Mouse (Mus musculus) heart, embryonic 11.5 days (tissue): ENCODE measurements around the gene Plcb1. TPM values are rescaled to one million over a fixed set of nuclear protein-coding genes. Genes with fewer than 3 reads are reported as not detected.

Source experiments
- ATAC-seq: fragments of 200-750 bp; cut with Nextera tagmentation; replicated peaks from 2 replicates; pipeline ENCODE4 v1.8.0; 2017; ENCODE audit warnings: moderate library complexity; ENCODE audit not compliant: insufficient number of reproducible peaks, low FRiP score, low TSS enrichment
- H3K27ac ChIP-seq: fragments of 300-500 bp; sonication (generic); 2 replicates; pipeline ENCODE4 v1.5.1; 2014; ENCODE audit warnings: mild to moderate bottlenecking, low read depth, low read length
- H3K27me3 ChIP-seq: fragments of 300-500 bp; sonication (generic); 2 replicates; pipeline ENCODE4 v1.6.1; 2014; ENCODE audit warnings: mild to moderate bottlenecking, low read length, mixed read lengths; ENCODE audit not compliant: control insufficient read depth, insufficient read depth
- H3K36me3 ChIP-seq: fragments of 300-500 bp; sonication (generic); 2 replicates; pipeline ENCODE4 v1.6.1; 2014; ENCODE audit warnings: mild to moderate bottlenecking, low read length, moderate library complexity, mixed read lengths; ENCODE audit not compliant: control insufficient read depth, insufficient read depth
- H3K4me1 ChIP-seq: fragments of 300-500 bp; sonication (generic); 2 replicates; pipeline ENCODE4 v1.6.1; 2014; ENCODE audit warnings: low read length; ENCODE audit not compliant: control insufficient read depth, insufficient read depth
- H3K4me2 ChIP-seq: fragments of 300-500 bp; sonication (generic); 2 replicates; pipeline ENCODE4 v1.6.1; 2014; ENCODE audit warnings: mild to moderate bottlenecking, moderate library complexity
- H3K4me3 ChIP-seq: fragments of 300-500 bp; sonication (generic); 2 replicates; pipeline ENCODE4 v1.5.1; 2014; ENCODE audit warnings: low read depth, low read length
- H3K9ac ChIP-seq: fragments of 300-500 bp; sonication (generic); 2 replicates; pipeline ENCODE4 v1.6.1; 2014; ENCODE audit warnings: mild to moderate bottlenecking, low read depth, low read length, moderate library complexity
- H3K9me3 ChIP-seq: fragments of 300-500 bp; sonication (generic); replicated peaks from 2 replicates; pipeline ENCODE4 v1.6.1; 2016; ENCODE audit warnings: low read length; ENCODE audit not compliant: control insufficient read depth
- WGBS: fragments of 180-500 bp; shearing (Covaris S2); extraction: QIAGEN DNeasy Blood & Tissue Kit; methylation state at CpG from one replicate; pipeline ENCODE4 v1.1.7; 2014; ENCODE audit not compliant: insufficient replicate concordance; 5-methylcytosine and 5-hydroxymethylcytosine counted together
- polyA plus RNA-seq: library from polyadenylated mRNA; unstranded; fragments of >200 nt; fragmentation: Nextera tagmentation; extraction: Ambion mirVana; gene quantifications from 2 replicates; pipeline ENCODE4 v1.2.1, GENCODE M21; 2014

Plcb1 gene
- polyA plus RNA-seq, 1 experiment from 2014 or later, result 7.2 TPM

DNA sequence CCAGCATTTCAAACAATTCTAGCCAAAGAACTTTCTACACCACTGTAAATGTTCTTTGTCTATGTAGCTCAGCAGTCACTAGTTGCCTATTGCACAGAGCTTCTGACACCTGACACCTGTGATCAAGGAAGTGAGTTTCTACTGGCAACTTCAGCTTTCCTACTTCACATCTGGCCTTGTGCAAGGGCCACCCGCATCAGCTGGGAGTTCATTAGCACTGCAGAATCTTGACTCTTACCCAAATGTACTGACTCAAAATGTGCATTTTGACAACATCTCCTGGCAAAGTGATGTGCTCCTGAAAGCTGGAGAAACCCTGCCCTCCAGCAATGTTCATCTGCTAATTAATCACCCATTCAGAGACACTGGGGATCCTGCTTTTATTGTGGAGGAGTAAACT lies 232.4 kb downstream of the Plcb1 start:
- Histone ChIP-seq H3K27ac (no peak overlapping the region), H3K4me3 (no peak overlapping the region), H3K27me3 (no peaks in the 10 kb centered on the region), H3K9ac (no peak overlapping the region), H3K4me1 (no peaks in the 10 kb centered on the region), H3K36me3 (no peaks in the 10 kb centered on the region), H3K9me3 (no peaks in the 10 kb centered on the region), H3K4me2 (no peak overlapping the region)
- no peak for ATAC-seq
- WGBS, result 75% methylated on average over 1 of the region's 1 CpGs

DNA sequence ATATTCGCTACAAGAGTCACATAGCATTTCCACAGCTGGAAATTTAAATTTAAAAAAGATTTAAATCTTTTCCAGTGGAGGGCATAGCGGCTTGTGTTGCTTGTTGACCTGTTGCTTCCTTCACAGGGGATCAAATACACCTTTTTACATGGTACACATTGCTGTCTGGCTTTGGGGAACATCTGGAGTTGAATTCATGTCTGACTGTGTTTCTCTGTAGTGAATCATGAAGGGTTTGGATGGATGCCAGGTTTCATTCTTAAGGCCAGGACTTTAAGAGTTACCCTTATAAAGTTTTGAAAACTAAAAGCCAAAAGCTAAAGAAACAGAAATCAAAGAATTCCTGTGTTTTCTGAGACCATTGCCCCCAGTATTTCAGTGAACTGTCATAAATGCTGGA lies 232.8 kb downstream of the Plcb1 start:
- ATAC-seq, result no peak
- Histone ChIP-seq H3K4me3 (no peak overlapping the region), H3K4me2 (no peak overlapping the region), H3K9me3 (no peaks in the 10 kb centered on the region), H3K27ac (no peak overlapping the region), H3K36me3 (no peaks in the 10 kb centered on the region), H3K9ac (no peak overlapping the region), H3K27me3 (no peaks in the 10 kb centered on the region), H3K4me1 (no peaks in the 10 kb centered on the region)
- 79% methylated on average over 2 of the region's 2 CpGs for WGBS

DNA sequence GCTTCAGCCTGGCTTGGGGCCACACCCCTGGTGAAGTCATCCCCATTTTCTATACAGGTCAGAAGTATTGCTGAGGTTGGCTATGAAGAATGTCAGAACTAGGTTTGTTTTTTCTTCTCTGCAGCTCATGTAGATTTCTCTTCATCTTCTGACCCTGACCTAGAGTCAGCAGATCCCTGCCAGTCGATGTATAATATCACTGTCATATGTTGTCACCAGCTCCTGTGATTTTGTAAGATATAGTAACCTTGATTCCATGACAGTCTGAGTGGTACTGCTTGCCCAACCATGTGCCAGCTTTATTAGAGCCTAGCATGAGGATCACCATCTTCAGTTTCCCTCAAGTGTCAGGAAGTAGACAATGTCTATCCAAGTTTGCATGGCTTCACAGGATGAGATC lies 233.7 kb downstream of the Plcb1 start:
- Histone ChIP-seq H3K4me3 (no peak overlapping the region), H3K27me3 (no peaks in the 10 kb centered on the region), H3K9ac (no peak overlapping the region), H3K4me2 (no peak overlapping the region), H3K36me3 (no peaks in the 10 kb centered on the region), H3K4me1 (no peaks in the 10 kb centered on the region), H3K9me3 (no peaks in the 10 kb centered on the region), H3K27ac (no peak overlapping the region)
- 69% methylated on average over 1 of the region's 1 CpGs for WGBS
- no peak for ATAC-seq

DNA sequence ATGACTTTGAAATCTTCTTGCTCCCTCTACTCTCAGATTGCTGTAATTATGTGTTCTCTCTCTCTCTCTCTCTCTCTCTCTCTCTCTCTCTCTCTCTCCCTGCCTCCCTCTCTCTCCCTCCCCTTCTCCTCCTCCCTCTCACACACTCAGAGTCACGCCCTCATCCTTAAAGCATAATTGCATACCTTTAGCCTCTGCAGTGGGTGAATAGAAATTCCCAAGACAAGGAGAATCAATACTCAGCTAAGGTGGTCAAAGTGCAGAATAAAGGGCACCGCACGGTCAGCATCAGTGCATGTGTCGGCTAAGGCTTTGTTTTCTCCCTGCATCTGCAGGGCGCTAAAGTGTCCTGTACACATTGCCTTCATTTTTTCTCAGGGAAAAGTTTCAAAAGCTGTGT lies 243.4 kb downstream of the Plcb1 start:
- Histone ChIP-seq H3K27me3 (no peaks in the 10 kb centered on the region), H3K9me3 (no peaks in the 10 kb centered on the region), H3K9ac (no peak overlapping the region), H3K4me2 (no peak overlapping the region), H3K4me1 (no peaks in the 10 kb centered on the region), H3K4me3 (no peak overlapping the region), H3K36me3 (no peaks in the 10 kb centered on the region), H3K27ac (no peak overlapping the region)
- WGBS, result 68% methylated on average over 5 of the region's 5 CpGs
- ATAC-seq, result no peak

DNA sequence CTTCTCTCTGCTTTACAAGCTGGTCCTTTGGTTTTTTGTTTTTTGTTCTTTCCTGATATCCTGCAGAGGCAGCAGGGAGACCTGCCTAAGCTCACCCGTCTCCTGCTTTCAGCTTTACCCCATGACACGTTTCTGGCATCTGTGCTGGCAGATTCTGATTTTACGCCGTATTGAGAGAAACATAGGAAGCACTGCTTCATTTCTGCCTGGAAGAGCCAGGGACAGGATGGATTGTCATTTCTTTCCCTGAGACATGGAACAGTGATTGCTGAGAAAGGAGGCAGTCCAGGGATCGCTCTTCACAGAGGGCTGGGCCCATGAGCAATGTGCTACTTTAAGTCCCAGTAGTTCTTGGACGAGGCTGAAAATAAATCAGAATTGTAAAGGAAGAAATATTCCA lies 243.8 kb downstream of the Plcb1 start:
- ATAC-seq, result no peak
- 40% methylated on average over 6 of the region's 6 CpGs for WGBS

DNA sequence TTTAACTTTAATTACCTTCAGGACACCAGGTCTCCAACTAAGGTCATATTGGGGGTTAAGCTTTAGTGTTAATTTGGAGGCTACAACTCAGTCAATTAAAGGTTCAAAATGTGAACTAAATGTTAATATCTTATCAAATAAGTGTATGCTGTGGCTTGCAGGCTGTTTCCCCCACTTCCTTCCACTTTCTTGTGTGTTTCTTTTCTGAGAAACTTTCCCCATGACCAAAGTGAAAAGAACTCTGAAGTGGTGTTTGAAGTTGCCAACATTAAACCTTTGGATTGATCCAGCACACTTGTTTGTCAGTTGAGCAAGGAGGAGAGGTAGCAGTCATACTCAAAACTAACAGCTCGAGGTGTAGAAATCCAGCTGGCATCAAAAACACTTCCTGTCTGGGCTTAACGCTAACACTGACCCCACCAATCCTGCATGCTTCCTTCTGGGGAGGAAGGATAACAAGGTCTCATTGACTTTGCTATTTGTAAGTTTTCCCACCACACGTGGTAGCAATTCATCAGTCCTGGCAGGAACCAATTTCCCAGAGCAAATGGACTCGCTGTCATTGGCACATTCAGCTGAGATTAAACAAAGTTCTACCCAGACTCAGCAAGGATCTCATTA lies 249.9 kb downstream of the Plcb1 start:
- no peaks in the 10 kb centered on the region for H3K36me3 ChIP-seq
- no peak overlapping the region for H3K9ac ChIP-seq
- H3K9me3 ChIP-seq, result no peaks in the 10 kb centered on the region
- 17% methylated on average over 4 of the region's 4 CpGs for WGBS
- no peak overlapping the region for H3K4me2 ChIP-seq
- no peak overlapping the region for H3K4me3 ChIP-seq
- H3K27ac ChIP-seq, result no peak overlapping the region
- no peak for ATAC-seq
- no peaks in the 10 kb centered on the region for H3K27me3 ChIP-seq
- H3K4me1 ChIP-seq, result peaks cover 5% of the 10 kb centered on the region; the same call in 1 of the 2 replicates

More for the DNA sequence above, 243.8 kb downstream of the Plcb1 start:
- no peak overlapping the region for H3K9ac ChIP-seq
- H3K9me3 ChIP-seq, result no peaks in the 10 kb centered on the region
- H3K4me2 ChIP-seq, result no peak overlapping the region
- no peaks in the 10 kb centered on the region for H3K36me3 ChIP-seq
- no peaks in the 10 kb centered on the region for H3K27me3 ChIP-seq
- no peaks in the 10 kb centered on the region for H3K4me1 ChIP-seq
- H3K4me3 ChIP-seq, result no peak overlapping the region
- H3K27ac ChIP-seq, result no peak overlapping the region

DNA sequence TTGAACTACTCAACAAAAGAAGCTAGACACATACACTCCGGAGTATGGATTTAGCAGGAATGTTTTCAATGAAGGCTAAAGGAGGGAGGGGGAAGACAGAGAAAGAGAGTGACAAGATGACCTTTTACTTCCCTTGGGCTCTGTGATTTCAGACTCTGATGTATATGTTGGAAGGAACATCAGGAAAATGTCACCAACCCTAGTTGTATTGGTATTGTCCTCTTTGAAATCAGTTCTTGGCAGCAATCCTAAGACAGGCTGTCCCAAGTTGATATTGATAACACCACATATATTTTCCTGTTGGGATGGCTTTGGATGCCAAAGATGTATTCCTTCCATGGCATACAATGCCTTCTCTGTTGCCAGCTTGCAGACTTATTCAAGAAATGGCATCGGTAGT lies 262.9 kb downstream of the Plcb1 start:
- Histone ChIP-seq H3K4me2 (no peak overlapping the region), H3K36me3 (no peaks in the 10 kb centered on the region), H3K9me3 (no peaks in the 10 kb centered on the region), H3K9ac (no peak overlapping the region), H3K27ac (no peak overlapping the region), H3K4me3 (no peak overlapping the region), H3K27me3 (no peaks in the 10 kb centered on the region), H3K4me1 (no peaks in the 10 kb centered on the region)
- peak; percentile 59; the same call in 1 of the 2 replicates for ATAC-seq
- WGBS, result 64% methylated on average over 2 of the region's 2 CpGs

DNA sequence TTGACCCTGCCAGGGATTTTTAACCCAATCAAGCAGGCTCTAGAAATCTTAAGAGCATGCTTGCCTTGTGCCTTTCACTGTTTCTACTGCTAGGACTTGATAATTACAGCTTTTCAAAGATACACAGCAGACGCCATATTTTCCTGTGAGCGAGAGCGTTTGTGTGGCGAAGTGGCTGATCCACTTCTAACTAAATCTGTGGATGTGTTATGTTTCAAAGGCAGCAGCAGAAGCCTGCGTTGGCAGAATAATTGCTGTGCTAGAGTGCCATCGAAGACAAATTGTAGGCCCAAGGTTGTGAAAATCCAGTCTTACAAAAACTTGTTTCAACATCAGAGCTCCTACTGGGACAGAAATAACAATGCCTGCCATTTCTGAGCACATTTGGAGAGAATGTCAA lies 263.4 kb downstream of the Plcb1 start:
- no peaks in the 10 kb centered on the region for H3K36me3 ChIP-seq
- ATAC-seq, result no peak
- no peak overlapping the region for H3K4me3 ChIP-seq
- H3K27ac ChIP-seq, result no peak overlapping the region
- no peaks in the 10 kb centered on the region for H3K27me3 ChIP-seq
- 68% methylated on average over 6 of the region's 6 CpGs for WGBS
- H3K9me3 ChIP-seq, result no peaks in the 10 kb centered on the region
- H3K4me2 ChIP-seq, result no peak overlapping the region
- no peak overlapping the region for H3K9ac ChIP-seq
- no peaks in the 10 kb centered on the region for H3K4me1 ChIP-seq

DNA sequence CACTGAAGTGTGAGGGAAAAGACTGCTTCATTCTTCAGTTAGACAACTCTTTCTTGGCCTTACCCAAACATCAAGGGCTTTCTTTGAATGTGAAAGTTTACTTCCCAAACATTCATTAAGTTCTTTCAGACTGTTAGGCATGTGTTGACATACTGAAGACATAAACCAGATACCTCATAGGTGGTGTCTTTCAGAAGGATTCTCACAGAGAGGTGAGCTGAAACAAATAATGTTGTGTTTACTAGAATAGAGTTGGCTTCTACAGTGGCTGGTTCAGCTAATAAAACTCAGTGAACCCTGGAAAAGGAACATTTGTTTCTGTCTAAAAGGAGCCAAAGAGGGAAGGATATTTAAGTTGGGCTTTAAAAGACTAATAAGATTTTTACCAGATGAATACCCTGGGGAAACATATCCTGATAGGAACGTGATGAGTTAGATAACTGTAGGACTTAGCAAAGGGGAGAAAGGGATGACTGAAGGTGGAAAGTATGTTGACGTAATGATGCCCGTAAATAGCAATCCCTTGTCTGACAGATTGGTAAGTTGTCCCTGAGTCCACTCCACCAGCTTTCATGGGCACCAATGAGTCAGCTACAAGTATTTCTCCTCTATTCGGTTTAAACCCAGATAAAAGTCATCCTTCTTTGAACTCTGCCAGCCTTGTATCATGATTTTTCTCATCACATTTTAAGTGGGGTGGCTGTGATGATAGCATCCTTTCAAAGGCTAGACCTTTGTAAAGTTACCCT lies 265.8 kb downstream of the Plcb1 start:
- WGBS, result 42% methylated on average over 4 of the region's 4 CpGs
- Histone ChIP-seq H3K36me3 (no peaks in the 10 kb centered on the region), H3K9me3 (no peaks in the 10 kb centered on the region), H3K27me3 (no peaks in the 10 kb centered on the region), H3K4me1 (no peaks in the 10 kb centered on the region), H3K9ac (no peak overlapping the region), H3K4me3 (no peak overlapping the region), H3K4me2 (no peak overlapping the region), H3K27ac (no peak overlapping the region)
- ATAC-seq, result no peak
